Mouse (Mus musculus) ES-Bruce4 (cell line): ENCODE measurements around the gene Ndufc2. TPM values are rescaled to one million over a fixed set of nuclear protein-coding genes. Genes with fewer than 3 reads are reported as not detected.

Experiments used
- H3K27ac ChIP-seq: 2 replicates; pipeline ENCODE4 v1.5.1; 2012; ENCODE audit warnings: low read length, inconsistent platforms; ENCODE audit not compliant: insufficient read depth
- H3K27me3 ChIP-seq: 2 replicates; pipeline ENCODE4 v1.6.1; 2012; ENCODE audit warnings: mild to moderate bottlenecking, low read length, inconsistent platforms; ENCODE audit not compliant: control insufficient read depth, poor library complexity, insufficient read depth, severe bottlenecking
- H3K36me3 ChIP-seq: 2 replicates; pipeline ENCODE4 v1.6.1; 2012; ENCODE audit warnings: inconsistent platforms, mild to moderate bottlenecking, low read length, moderate library complexity; ENCODE audit not compliant: control insufficient read depth, poor library complexity, insufficient read depth, severe bottlenecking
- H3K4me1 ChIP-seq: one replicate; pipeline ENCODE4 v1.8.1; 2011; ENCODE audit warnings: low read length; ENCODE audit not compliant: control insufficient read depth, insufficient read depth
- H3K4me3 ChIP-seq: 2 replicates; pipeline ENCODE4 v1.5.1; 2011; ENCODE audit warnings: low read depth, mild to moderate bottlenecking, low read length
- H3K9ac ChIP-seq: 2 replicates; pipeline ENCODE4 v1.6.1; 2012; ENCODE audit warnings: low read depth, mild to moderate bottlenecking, inconsistent platforms; ENCODE audit not compliant: poor library complexity, severe bottlenecking
- H3K9me3 ChIP-seq: replicated peaks from 2 replicates; pipeline ENCODE4 v1.6.1; 2012; ENCODE audit warnings: mild to moderate bottlenecking, low read length, inconsistent platforms; ENCODE audit not compliant: control insufficient read depth, poor library complexity, insufficient read depth, severe bottlenecking
- CTCF ChIP-seq: IDR thresholded peaks from one replicate; pipeline ENCODE4 v1.8.1; 2011; ENCODE audit warnings: low read depth, low read length
- EP300 ChIP-seq: IDR thresholded peaks from 2 replicates; pipeline ENCODE4 v1.6.1; 2011; ENCODE audit warnings: low read depth, low read length; ENCODE audit not compliant: insufficient read depth
- POLR2A ChIP-seq: IDR thresholded peaks from one replicate; pipeline ENCODE4 v1.8.1; 2011; ENCODE audit warnings: low read length; ENCODE audit not compliant: insufficient read depth
- polyA plus RNA-seq: library from polyadenylated mRNA; stranded (reverse); fragments of >200 nt; gene quantifications from 2 replicates; pipeline ENCODE4 v1.2.4, GENCODE M21; 2011; ENCODE audit warnings: low read depth; ENCODE audit not compliant: missing spikeins, insufficient read depth, insufficient read length

Ndufc2 gene
- polyA plus RNA-seq, 1 experiment, result 161 TPM

DNA sequence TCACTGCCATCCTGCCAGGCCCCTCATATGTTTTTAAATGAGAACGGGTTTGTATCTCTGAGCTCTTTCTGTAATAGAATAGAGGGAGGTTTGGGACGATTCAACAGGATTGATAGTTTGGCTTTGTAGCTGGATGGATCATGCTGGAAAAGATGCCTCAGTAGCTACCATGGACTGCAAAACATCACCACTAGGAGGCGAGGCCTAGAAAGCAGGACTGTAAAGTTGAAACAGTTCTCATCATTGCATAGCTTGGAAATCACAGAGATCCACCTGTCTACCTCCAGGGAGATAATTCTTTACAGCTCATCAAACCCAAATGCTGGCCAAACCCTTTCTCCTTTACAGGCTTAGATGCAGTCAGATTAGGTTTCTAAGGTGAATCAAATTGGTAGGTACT lies 11.8 kb downstream of the Ndufc2 start:
- H3K36me3 ChIP-seq, result peaks cover 10% of the 10 kb centered on the region
- H3K9ac ChIP-seq, result no peak overlapping the region
- H3K4me3 ChIP-seq, result no peak overlapping the region
- peaks cover 2% of the 10 kb centered on the region for H3K4me1 ChIP-seq
- no peak overlapping the region for H3K27ac ChIP-seq
- H3K9me3 ChIP-seq, result no peaks in the 10 kb centered on the region
- no peaks in the 10 kb centered on the region for H3K27me3 ChIP-seq
- no peak for TF ChIP-seq EP300
- TF ChIP-seq CTCF, result no peak
- TF ChIP-seq POLR2A, result no peak

GRCm38 (mm10) chr7:97413981-97414380 lies 14.2 kb downstream of the Ndufc2 start:
- TF ChIP-seq CTCF, result no peak
- TF ChIP-seq EP300, result no peak
- no peak for TF ChIP-seq POLR2A
- H3K4me1 ChIP-seq, result peaks cover 2% of the 10 kb centered on the region

GRCm38 (mm10) chr7:97414426-97414825 lies 14.6 kb downstream of the Ndufc2 start:
- H3K27ac ChIP-seq, result no peak overlapping the region
- TF ChIP-seq EP300 (no peak), POLR2A (no peak), CTCF (no peak)

More at GRCm38 (mm10) chr7:97413981-97414380, 14.2 kb downstream of the Ndufc2 start:
- Histone ChIP-seq H3K27ac (no peak overlapping the region), H3K27me3 (no peaks in the 10 kb centered on the region), H3K9me3 (no peaks in the 10 kb centered on the region), H3K4me3 (no peak overlapping the region), H3K36me3 (peaks cover 5% of the 10 kb centered on the region; the same call in 1 of the 2 replicates), H3K9ac (no peak overlapping the region)

GRCm38 (mm10) chr7:97414915-97415687 lies 15.3 kb downstream of the Ndufc2 start:
- TF ChIP-seq POLR2A (no peak), CTCF (no peak), EP300 (no peak)
- Histone ChIP-seq H3K9me3 (no peaks in the 10 kb centered on the region), H3K4me3 (no peak overlapping the region), H3K4me1 (peaks cover 2% of the 10 kb centered on the region), H3K27me3 (no peaks in the 10 kb centered on the region), H3K36me3 (no peaks in the 10 kb centered on the region), H3K9ac (no peak overlapping the region), H3K27ac (no peak overlapping the region)

More at GRCm38 (mm10) chr7:97414426-97414825, 14.6 kb downstream of the Ndufc2 start:
- H3K27me3 ChIP-seq, result no peaks in the 10 kb centered on the region
- H3K36me3 ChIP-seq, result peaks cover 1% of the 10 kb centered on the region; the same call in 1 of the 2 replicates
- H3K4me1 ChIP-seq, result peaks cover 2% of the 10 kb centered on the region
- H3K9me3 ChIP-seq, result no peaks in the 10 kb centered on the region
- no peak overlapping the region for H3K4me3 ChIP-seq
- H3K9ac ChIP-seq, result no peak overlapping the region

GRCm38 (mm10) chr7:97416473-97416872 lies 16.7 kb downstream of the Ndufc2 start:
- Histone ChIP-seq H3K9ac (no peak overlapping the region), H3K27ac (no peak overlapping the region), H3K9me3 (no peaks in the 10 kb centered on the region), H3K27me3 (no peaks in the 10 kb centered on the region), H3K4me1 (peaks cover 2% of the 10 kb centered on the region), H3K4me3 (no peak overlapping the region), H3K36me3 (no peaks in the 10 kb centered on the region)
- no peak for TF ChIP-seq EP300
- TF ChIP-seq CTCF, result no peak
- TF ChIP-seq POLR2A, result no peak
